Mouse (Mus musculus) urinary bladder, postnatal 10 days (tissue): ENCODE results near the gene Mgarp.
"Not testable (repeated sequence)": the region's sequence is repeated elsewhere in the genome, so short reads cannot be mapped to it uniquely, and the experiment has no call there.

Experiments used
- DNase-seq: peaks from one replicate; pipeline ENCODE4 v3.0.0; 2022; ENCODE audit warnings: low spot score

Mgarp gene

DNA sequence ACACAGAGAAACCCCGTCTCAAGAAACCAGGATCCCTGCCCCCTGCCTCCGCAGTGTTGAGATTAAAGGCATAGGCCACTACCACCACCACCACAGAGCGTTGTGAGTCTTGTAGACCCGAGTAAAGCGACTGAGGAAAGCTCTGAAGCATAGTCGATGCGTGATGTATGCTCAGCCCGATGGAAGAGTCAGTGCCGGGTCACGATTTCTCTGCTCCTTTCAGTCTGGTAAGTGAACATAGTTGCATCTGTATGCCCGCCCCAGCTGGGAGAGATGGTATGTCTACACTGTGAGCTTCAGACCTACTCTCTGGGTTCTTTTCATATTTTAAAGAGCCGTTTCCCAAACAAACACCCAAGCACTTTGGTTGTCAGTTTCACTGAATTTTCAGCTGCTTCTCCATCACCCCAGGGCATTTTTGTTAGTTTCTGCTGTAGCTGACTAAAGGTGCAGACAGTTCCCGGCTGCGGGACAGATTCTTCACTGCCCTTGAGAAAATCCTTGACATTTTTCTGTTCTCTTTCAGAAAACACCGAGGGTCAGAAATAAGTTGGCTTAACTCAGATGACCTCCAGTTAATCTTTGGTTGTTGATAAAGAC lies 1.3 kb upstream of the Mgarp start:
- DNase-seq = no peak

DNA sequence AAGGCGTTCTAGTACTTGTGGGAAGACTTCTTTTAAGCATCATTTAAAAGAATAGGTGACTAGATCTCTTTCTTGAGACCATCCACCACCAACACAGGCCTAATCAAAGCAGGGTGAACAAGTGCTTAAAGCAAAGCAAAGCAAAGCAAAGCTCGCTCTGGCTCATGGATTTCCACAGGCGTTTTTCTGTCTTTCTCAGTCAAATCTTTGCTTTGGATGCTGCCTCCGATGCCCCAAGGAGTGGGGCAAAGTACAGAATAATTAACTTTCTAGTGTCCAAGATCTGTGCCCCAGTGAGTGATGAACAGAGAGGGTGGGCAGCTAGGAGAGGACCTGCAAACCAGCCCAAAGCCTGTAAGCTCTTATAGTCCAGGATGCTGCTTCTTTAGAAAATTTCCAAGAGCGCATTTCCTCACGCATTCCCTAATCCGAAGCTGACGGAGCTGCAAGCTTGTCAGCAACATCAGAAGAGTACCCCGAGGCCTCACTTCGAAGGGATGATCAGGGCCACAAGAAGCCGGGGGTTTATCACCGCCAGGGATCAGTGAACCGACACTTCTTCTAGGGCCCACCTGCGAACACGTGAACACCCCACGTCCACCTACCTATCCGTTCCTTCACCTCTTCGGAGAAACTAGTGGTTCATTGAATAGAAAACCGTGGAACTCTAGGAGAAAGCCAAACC lies 935 bp downstream of the Mgarp start:
- DNase-seq = no peak

DNA sequence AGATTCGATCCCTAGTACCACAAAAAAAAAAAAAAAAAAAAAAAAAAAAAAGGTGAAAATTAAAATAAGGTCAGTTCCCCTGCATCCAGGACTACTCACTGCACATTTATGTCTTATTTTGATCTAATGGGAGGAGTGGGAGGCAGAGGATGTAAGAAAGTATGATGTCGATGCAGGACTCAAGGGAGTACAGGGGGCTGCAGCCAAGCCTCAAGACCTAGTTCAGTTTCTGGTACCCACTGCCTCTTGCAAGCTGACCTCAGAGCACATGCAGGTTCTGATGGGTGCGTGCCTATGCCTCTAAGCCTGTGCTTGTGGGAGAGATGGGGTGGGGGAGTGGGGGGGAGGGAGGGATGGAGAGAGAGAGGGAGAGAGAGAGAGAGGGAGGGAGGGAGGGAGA lies 1.7 kb downstream of the Mgarp start:
- DNase-seq = no peak

DNA sequence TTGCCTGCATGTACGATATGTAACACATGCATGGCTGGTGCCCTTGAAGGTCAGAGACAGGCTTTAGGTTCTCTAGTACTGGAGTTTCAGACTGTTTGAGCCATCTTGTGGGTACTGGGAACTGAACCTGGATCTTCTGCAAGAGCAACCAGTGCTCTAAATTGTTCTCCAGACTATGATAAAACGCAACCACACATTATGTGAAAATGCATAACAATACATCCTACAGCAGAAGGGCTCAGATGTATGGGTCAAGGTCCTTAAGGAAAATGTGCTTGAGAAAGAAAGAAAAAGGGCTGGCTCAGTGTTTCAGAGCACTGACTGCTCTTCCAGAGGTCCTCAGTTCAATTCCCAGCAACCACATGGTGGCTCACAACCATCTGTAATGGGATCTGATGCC lies 2.9 kb downstream of the Mgarp start:
- DNase-seq = no peak

DNA sequence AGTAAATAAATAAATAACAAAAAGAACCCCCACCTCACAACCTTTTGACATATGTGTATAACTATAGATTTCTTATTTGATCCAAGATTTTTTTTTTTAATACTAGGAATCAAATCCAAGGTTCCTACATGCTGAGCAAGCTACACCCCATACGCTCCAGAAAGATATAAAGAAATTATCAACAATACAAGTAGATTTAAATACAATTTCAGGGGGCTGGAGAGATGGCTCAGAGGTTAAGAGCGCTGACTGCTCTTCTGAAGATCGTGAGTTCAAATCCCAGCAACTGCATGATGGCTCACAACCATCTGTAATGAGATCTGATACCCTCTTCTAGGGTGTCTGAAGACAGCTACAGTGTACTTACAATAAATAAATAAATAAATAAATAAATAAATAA lies 3.5 kb downstream of the Mgarp start:
- not testable (repeated sequence) for DNase-seq

DNA sequence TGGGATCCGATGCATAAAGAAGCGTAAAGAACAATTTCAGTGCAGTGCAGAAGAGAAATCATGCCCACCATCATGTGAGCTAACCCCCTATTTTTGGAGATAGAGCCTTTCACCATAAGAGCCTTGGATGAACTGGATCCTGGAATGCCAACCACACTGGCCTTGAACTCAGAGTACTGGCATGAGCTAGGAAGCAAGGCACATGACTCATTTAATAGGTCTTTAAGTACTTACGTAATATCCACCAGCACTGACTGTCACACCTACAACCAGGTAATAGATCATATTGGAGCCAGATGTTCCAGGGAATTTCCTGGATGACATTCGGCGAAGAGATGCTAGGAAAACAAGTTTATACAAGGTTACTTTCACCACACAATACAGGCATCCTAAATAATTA lies 4.9 kb downstream of the Mgarp start:
- no peak for DNase-seq

DNA sequence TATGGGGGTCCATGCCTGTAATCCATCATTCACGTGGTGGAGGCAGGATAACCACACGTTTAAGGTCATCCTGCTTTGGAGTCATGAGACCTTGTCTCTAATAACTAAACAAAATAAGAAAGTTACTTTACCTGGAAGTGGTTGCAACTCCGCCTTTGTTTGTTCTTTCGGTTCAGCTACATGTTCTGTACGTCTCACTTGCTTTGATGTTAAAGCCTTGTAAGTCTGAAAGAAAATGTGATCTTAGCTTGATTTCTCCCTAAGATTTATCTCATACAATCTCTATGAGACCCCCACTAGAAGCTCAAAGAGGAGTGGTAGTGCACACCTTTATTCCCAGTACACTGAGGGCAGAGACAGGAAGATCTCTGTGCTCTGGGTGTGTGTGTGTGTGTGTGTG lies 5.4 kb downstream of the Mgarp start:
- no peak for DNase-seq

DNA sequence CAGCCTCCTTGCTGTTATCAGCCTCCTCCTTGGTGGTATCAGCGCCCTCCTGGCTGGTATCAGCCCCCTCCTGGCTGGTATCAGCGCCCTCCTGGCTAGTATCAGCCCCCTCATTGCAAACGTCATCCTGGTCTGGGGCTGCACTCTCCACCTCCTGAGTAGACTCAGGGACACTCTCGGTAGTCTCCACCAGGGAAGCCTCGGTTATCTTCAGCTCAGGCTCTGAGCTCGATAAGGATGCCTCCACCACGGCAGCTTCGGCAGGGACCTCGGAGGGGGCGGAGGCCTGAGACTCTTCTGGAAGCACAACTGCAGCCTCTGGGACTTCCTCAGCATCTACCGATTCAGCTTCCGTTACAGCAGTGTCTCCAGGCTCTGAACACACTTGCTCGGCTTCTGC lies 7.6 kb downstream of the Mgarp start:
- DNase-seq = no peak

DNA sequence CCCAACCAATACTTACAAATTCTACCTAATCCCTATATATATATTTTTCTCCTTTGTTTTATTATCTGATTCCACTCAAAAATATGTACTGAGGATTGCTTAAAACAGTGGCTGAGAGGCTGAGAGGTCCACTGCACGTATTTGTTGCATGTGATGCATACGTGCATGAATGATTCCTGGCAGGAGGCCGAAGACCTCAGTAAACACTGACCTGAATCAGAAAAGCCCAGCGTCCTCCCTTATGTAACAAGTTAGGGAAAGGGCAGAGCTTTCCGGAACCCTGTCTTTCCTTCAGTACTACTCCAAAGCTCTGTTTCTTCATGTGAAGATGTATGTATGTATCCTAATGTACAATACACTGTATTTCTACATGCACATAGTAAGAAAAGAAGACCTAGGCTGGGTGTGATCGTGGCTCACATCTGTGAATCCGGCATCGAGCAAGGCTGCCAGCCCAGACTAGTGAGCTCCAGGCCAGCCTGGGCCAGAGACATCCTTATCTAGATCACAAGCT lies 8.6 kb downstream of the Mgarp start:
- DNase-seq = no peak

DNA sequence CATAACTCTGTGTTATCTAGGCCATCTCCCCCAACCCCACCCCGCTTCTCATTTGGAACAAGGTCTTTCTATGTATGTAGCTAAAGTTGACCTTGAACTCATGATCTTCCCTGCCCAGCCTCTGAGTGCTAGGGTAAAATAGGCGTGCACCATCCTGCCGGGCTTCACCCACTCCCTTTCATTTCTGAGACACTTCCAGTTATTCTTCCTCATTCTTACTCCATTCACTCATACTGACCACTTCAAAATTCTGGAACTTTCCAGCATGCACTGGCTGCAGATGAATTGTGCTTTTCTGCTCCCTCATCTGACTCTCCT lies 9.4 kb downstream of the Mgarp start:
- DNase-seq = no peak

DNA sequence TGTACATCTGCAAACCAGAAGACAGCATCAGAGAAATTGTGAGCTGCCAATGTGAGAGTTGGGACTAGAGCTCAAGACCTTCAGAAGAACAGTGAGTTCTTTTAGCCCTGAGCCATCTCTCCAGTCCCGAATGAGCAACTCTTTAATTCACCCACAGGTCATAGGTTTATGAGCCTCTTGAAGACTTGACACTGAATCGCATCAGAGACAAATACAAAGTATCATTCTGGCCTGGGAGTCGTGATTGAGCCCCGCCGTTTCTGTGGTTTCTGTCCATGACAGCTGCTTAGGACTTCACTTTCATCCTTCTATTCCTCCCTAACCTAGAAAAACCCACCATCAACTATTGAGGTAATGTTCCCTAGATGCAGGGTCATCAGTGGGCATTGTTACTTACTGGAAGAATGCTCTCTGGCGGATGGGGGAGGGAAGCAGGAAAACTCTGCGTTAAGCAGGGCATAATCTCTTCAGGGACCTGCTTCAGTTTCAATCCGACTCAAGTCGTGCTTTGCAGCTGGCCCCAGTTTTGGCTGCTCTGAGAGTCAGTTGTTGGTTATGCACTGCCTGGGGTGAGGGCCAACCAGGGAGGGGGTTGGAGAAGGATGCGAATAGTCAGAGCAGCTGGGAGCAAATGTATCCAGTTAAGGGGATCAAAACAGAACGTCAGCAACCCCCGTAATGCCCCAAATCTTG lies 10.0 kb downstream of the Mgarp start:
- no peak for DNase-seq

DNA sequence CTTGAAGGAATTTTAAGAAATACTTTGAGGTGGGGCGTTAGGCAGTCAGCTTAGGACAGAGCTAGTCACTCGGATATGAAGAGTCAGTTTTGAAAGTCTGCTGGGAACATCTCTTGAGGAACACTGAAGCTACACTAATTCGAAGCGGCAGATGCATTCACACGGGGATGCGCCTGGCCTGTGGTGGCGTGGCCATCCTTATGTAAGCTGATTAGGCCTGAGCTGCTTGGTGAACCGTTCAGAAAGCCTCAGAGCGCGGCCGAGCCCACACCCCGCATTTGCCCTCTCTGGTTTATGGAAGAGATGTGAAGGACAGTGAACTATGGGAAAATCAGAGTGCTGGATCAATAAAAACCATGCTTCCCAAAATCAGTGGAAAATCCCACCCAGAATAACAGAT lies 13.1 kb downstream of the Mgarp start:
- DNase-seq = no peak

DNA sequence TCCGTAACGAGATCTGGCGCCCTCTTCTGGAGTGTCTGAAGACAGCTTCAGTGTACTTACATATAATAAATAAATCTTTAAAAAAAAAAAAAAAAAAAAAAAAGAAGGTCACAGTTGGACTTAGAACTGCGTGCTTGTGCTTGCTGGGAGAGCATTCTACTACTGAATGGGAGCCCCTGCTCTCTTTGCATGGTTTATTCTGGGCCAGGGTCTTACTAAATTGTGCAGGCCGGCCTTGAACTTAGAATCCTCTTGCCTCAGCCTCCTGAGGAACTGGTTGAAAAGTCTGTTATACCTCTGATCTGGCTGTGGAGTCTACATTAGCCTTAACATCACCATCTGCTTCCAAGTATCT lies 15.9 kb downstream of the Mgarp start:
- DNase-seq = no peak

DNA sequence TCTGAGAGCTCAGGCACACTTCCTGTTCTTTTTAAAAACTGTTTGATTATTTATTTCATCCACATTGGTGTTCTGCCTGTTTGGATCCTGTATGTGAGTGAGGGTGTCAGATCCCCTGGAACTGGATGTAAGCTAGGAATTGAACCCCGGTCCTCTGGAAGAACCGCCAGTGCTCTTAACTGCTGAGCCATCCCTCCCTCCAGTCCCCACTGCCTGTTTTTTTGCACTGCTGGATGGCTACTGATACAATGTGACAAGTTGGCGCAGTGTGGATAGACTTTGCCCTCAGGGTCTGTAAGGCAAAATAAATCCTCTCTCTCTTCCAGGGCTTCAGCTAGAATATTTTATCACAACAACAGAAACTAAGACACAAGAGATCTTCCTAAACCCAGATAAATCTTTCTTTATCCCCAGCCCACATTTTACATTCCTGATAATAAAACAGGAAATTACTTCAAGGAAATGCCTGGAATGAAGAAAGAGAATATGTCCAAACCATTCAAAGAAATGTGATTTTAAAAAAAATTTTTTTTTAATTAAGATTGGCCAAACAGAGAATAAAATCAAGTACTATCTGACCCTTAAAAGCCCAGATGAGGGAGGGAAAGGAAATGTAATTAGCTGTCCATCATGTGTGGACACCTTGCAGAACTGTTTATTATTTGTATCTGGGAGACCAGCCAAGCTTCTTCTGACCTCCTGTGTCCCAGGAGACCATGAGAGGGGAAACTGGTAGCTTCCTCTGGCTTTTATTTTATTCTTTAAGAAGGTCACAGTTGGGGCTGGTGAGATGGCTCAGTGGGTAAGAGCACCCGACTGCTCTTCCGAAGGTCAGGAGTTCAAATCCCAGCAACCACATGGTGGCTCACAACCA lies 16.5 kb downstream of the Mgarp start:
- no peak for DNase-seq

DNA sequence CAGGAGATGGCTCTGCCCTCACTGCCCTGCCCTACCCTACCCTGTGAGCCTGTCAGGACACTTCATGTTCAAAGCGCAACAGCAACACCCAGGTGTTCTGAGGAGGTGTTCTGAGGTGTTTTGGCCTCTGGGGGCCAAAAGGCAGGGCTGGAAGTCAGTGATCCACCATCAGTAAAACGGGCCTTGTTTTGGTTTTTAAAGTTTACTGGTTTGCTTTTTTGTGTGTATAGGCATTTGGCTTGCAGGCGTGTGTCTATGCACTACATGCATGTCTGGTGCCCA lies 17.9 kb downstream of the Mgarp start:
- no peak for DNase-seq

DNA sequence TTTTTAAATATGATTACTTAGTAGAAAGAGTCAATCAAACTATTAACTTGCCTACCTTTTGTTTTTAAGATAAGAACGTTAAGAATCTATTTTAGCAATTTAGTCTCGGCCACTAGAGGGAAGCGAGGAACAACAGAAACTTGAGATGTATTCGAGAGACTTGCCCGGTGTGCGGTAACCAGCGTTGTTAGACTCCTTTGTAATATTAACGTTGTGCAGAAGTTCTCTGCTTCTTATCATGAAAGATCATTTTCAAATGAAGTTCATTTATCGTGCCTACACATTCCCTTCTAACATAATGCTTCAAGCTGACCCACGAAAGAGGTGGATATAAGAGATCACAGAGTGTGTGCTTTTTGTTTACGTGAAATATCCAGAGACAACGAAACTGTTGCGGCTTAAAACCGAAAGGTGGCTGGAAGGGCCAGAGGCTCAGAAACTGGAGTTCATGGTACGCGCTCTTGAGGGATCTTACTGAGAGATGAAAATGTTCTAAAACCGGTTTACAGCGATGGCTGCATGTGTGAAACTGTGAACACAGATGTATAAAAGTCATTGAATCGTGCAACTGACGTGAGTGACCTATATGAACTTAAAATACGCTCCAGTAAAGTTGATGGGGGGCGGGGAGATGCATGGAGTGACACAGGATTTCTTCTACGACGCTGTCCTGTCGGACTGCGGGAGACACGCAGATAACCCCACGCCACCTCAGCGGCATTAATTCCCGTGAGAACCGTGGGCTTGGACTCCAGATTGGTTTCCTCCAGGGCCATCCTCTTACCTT lies 18.5 kb downstream of the Mgarp start:
- no peak for DNase-seq

DNA sequence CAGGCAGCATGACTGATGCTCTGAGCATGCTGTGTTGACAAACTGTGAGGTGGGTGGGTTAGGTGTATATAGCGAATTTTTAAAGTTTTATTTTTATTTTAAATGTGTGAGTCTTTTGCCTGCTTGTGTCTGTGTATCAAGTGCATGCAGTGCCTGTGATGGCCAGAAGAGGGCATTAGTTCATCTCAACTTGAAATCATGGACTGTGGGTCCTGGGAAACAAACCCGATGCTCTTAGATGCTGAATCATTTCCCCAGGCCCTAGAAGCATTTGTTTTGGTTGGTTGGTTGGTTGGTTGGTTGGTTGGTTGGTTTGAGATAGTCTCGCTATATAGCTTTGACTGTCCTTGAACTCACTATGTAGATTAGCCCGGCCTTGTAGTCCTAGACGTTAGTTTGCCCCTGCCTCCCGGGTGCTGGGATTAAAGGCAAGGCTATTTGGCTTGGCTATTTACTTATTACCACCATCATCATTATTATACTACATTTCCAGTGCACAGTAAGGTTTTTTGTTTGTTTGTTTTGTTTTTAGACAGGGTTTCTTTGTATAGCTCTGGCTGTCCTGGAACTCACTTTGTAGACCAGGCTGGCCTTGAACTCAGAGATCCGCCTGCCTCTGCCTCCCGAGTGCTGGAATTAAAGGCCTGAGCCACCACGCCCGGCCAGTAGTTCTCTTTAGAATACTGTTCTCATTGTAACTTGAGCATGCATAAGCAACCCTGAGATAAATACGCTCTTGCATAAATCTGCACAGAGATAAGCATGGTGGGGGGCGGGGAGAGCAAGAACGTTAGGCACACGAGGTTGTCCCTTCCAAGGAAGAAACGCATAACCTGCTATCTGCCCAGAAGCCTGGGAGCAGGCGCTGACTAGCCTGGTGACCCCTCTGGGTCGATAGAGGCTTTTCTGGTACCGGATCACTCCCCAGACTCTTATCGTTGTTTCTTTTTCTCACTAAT lies 21.0 kb downstream of the Mgarp start:
- no peak for DNase-seq

DNA sequence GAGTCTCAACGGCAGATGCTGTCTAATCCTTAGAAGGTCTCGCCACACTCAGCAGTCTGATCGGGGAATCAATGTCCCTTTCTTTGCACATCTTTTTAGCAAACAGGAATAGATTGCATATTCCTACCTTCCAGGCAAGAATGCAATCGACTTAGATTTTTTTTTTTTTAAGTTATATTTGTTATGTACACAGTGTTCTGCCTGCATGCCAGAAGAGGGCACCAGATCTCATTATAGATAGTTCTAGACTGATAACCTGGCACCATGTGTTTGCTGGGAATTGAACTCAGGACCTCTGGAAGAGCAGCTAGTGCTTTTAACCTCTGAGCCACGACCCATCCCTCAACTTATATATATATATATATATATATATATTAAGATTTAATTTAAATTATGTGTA lies 23.0 kb downstream of the Mgarp start:
- no peak for DNase-seq

DNA sequence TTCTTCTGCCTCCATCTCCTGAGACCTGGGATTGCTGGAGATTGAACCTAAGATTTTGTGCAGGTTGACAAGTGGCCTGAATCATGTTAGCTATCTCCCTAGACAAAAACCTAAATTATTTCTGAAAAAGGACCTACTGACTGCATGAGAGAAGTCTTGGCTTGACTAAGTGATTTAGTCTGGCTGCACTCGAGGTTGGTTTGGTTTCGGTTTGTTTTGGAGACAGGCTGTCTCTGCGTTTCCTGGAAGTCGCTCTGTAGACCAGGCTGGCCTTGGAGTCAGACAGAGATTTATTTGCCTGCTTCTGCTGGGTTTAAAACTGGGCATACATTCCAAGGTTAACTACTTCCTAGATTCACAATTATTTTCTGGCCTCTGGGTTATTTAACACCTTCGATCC lies 23.7 kb downstream of the Mgarp start:
- DNase-seq = no peak

DNA sequence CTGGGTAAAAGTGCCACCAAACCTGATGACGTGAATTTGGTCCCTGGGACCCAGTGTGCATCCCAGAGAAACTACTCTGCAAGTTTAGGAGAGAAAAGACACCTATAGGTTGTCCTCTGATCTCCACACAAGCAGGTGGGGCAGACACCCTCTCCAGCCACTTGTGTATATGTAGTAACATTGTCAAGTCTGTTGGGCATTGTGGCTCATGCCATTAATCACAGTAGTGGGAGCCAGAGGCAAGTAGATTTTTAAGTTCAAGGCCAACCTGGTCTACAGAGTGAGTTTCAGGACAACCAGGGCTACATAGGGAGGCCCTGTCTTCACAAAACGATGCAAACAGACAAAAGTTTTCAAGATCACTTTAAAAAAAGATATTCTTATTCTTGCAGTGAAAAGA lies 24.7 kb downstream of the Mgarp start:
- no peak for DNase-seq

DNA sequence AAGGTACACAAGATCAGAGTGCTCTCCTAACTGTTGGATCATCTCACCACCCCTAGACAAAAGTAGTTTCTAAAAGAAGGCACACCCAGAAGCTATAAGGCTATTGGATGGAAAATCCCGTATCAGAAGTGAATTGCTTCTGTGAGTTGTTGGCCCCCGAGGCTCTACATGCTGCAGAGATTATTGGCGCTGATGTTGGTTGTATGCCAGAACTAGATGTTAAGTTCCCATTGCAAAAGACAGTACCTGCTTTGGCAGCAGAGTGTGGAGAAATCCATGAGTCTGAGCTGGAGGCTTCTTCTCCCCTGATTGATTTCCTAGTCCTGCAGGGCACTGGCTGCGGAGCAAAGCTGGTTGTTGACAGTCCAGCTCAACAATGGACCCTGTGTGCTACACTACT lies 28.5 kb downstream of the Mgarp start:
- no peak for DNase-seq
